Mouse (Mus musculus): Measurements from ENCODE around the gene Lrmda.

GRCm38 (mm10) chr14:22088604-22089003, 69.1 kb downstream of the Lrmda start:
- TF ChIP-seq POLR2A (IDR thresholded peaks at IDR 0.05; ENCODE audit: extremely low read depth, insufficient read depth, low read length) (no peak), CTCF (IDR thresholded peaks at IDR 0.05; ENCODE audit: low read depth, low read length) (no peak)

All from liver, adult 2 months (tissue).